Mouse (Mus musculus) CD4-positive helper T cell, adult 2 months (primary cell): ENCODE data around the gene 4933406M09Rik.

Experiments
- DNase-seq: peaks from one replicate; pipeline ENCODE4 v3.0.0-alpha.2; 2012; ENCODE audit warnings: low read depth, missing footprints, low spot score

The 4933406M09Rik gene

GRCm38 (mm10) chr1:134433002-134433401 lies 47.3 kb downstream of the 4933406M09Rik start:
- DNase-seq: no peak

DNA sequence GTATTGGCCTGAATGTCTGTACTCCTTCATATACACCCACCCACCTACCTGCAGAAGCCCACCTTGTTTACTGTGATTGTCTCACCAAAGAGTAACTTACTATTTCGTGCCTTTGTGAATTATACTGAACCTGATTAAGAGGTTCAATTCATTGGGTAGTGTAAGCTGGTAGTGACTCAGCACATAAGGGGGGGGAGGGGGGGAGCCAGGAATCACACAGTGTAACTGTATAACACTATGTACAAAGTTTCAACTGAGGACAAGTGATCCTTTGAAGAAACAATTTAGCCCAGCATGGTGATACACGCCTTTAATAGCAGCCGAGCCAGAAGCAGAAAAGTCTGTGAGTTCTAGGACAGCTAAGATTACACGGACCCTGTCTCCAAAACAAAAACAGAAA lies 47.7 kb downstream of the 4933406M09Rik start:
- DNase-seq: no peak

DNA sequence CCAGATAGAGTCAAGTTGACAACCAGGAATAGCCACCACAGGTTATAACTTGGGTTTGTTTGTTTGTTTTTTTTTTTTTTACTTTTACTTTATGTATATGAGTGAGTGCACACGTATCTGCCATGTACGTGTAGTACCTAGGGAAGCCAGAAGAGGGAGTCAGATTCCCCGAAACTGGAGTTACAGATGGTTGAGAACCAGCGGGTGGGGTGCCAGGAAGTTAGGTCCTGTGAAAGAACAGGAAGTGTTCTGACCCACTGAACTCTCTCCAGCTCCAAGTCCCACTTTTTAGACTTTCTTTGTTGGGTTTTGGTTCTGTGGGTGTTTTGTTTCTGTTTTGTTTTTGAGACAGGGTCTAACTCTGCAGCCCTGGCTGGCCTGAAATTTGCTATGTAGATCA lies 49.7 kb downstream of the 4933406M09Rik start:
- DNase-seq: peak; percentile 50

- no peak for DNase-seq
These were observed 54.7 kb downstream of the 4933406M09Rik start for GRCm38 (mm10) chr1:134440437-134440836.
